Mouse (Mus musculus) small intestine, adult 2 months (tissue): ENCODE measurements around the gene Mrps25.

Source experiments
- CTCF ChIP-seq: fragments of 200-500 bp; IDR thresholded peaks from 2 replicates; pipeline ENCODE4 v1.5.1; 2012; ENCODE audit warnings: low read depth, mild to moderate bottlenecking, control low read depth, inconsistent platforms, low read length, moderate library complexity, mixed read lengths; ENCODE audit not compliant: insufficient replicate concordance, insufficient read length; ENCODE audit errors: extremely low read depth
- POLR2A ChIP-seq: fragments of 200-500 bp; IDR thresholded peaks from 2 replicates; pipeline ENCODE4 v1.6.1; 2012; ENCODE audit warnings: low read depth, mild to moderate bottlenecking, control low read depth, inconsistent platforms, low read length, moderate library complexity

GRCm38 (mm10) chr6:92136356-92136755, 47.5 kb downstream of the Mrps25 start:
- no peak for TF ChIP-seq CTCF
- no peak for TF ChIP-seq POLR2A
